Mouse (Mus musculus) testis, adult 2 months (tissue): ENCODE measurements around the gene Olfr643.

ENCODE experiments used
- CTCF ChIP-seq: fragments of 200-500 bp; IDR thresholded peaks from 2 replicates; pipeline ENCODE4 v1.5.1; 2012; ENCODE audit warnings: low read depth, mild to moderate bottlenecking, inconsistent platforms, low read length, moderate library complexity; ENCODE audit not compliant: control insufficient read depth, insufficient read depth, insufficient replicate concordance
- POLR2A ChIP-seq: fragments of 200-500 bp; IDR thresholded peaks from 2 replicates; pipeline ENCODE4 v1.6.1; 2012; ENCODE audit warnings: low read depth, mild to moderate bottlenecking, inconsistent platforms, low read length, moderate library complexity; ENCODE audit not compliant: control insufficient read depth

DNA sequence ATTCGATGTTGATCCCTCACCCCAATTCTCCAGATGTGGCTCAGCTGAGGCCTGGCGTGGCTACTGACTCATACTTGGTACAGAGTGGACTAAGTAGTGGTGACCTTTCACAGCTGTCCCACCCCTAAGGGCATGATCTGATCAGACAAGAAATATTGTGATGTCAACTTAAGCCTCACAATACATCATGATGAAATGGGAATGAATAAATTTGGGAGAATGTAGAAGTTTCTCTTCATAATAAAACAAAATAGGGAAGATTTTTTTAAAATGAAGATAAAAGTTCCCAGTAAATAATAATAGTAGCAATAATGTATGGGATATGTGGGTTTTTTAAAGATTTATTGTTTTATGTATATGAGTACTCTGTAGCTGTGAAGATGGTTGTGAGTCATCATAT, 13.3 kb upstream of the Olfr643 start, which contains the start of gene Ubqlnl:
- TF ChIP-seq CTCF, result no peak
- TF ChIP-seq POLR2A, result no peak; the same call in 1 of the 2 replicates
